Mouse (Mus musculus) c-Kit-positive CD71-positive TER-119-negative erythroid progenitor cells, embryonic 14.5 days (primary cell): ENCODE results near the gene Procr.

Experiments used
- DNase-seq: peaks from one replicate; pipeline ENCODE4 v3.0.0-alpha.2; 2013; ENCODE audit warnings: low read depth

Procr gene

DNA sequence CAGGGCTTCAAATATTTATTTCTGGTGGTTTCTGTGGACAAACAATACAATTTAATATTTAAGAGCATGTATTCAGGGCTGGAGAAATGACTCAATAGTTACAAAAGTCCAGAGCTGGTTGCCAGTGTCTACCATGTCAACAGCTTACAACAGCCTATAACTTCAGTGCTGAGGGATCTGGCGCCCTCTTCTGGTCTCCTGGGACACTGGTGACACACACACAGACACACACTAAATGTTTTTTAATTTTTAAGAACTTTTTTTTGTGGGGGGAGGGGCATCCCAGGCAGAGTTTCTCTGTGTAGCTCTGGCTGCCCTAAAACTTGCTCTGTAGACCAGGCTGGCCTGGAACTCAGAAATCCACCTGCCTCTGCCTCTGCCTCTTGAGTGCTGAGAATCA lies 4.8 kb downstream of the Procr start:
- peak; percentile 63 for DNase-seq

DNA sequence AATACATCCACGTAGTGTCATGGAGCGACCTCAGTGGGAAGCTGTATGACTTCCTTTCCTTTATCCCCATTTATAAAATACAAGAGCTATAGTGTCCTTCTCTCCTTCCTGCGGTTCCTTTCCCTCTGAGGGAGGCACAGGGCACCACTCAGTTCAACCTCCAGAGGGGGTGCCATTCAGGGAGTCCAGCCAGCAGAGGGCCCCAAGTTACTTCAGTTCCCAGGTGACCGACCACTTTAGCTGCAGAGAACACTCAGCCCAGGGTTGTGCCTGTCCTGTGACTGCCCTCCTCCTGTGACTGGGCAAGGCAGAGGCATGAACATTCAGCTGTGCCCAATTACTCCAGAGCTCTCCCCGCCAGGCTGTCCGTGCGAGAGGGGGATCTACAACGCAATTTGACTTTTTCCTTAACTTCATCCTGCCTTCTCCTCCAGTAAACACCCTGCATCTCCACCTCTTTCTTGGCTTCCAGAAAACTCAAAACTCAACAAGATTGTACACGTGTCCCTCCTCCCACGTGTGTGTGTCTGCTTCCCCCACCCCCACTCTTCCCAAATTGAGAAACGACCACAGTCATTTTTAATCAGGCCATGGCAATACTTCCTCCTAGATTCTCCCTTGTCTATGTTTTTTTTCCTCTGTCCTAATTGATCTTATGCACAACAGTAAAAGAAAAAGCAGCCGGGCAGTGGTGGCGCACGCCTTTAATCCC lies 6.1 kb downstream of the Procr start:
- DNase-seq, result no peak

DNA sequence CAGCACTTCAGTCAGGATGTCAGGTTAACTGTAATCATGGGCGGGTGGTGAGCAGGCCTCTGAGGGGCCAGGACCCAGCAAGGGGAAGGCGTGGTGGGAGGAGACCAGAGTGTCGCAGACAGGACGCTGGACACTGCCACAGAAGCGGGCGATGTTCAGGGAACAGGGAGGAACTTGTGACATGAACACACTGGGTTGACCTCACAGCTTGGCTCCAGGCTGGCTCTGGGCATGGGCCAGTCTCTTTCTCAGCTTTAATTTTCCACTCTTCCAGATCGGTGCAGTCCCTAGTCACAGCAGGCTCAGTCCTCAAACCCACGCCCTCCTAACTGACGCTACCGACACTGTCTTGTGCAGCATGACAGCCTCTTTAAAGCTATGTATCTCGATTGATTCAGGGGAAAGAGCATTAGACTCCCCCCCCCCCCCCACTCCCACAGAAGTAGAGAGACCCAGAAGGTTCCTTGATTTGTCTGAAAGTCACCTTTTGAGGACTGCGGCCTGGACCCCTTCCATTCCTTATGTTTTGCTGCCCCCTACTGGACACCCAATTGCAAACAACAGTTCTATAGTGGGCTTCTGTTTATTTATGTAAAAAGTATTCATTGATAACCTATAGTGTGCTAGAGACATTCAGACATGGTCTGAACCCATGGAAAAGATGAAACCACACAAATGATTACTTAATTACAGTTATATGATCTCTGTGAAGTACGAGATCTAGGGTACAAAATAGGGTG lies 13.9 kb downstream of the Procr start:
- DNase-seq, result peak; percentile 58

DNA sequence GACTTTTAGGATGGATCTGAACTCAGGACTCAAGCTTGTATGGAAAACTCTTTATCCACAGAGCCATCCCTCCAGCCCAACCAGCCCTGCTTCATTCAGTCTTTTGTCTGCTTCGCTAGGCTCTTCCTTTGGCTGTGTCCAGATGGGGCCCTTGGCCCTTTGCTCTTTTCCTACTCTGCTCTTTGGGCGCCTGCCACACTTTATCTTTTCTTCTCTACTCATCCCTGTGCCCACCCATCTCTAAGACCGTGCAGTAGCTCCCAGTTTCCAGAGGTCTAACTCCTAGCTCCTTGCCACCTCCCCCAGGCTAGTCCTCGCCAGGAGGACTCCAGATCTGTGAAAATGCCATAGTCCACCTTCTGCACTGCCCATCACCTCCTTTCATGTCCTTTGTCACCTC lies 22.7 kb downstream of the Procr start:
- DNase-seq, result no peak

DNA sequence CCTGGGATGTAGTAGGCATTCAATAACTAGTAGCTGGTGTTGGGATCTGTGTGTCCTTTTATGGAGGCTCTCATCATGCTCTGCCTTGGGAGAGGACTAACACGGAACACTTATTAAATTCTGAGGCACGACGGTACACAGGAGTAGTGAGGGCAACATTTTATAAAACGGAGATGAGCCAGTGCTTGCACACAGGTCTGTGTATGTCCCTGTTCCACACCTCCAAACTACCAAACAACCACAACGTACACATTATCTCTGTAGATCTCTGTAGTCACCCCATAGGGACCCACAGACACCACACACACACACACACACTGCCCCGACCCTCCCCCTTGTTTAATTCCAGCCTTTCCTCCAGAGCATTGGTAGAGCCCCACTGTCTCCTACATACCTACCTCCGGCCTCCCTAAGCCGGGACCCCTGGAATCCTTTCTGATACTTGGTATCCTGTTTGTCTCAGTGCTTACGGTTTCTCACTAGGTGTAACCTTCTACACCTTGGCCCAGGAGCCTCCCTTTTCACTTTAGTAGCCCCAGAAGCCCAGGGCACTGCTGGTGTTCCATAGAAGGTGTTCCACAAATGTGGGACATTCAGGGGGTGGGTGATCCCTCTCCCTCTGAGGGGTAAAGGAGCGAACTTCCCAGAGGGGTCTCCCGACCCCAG lies 23.5 kb downstream of the Procr start:
- DNase-seq, result no peak

DNA sequence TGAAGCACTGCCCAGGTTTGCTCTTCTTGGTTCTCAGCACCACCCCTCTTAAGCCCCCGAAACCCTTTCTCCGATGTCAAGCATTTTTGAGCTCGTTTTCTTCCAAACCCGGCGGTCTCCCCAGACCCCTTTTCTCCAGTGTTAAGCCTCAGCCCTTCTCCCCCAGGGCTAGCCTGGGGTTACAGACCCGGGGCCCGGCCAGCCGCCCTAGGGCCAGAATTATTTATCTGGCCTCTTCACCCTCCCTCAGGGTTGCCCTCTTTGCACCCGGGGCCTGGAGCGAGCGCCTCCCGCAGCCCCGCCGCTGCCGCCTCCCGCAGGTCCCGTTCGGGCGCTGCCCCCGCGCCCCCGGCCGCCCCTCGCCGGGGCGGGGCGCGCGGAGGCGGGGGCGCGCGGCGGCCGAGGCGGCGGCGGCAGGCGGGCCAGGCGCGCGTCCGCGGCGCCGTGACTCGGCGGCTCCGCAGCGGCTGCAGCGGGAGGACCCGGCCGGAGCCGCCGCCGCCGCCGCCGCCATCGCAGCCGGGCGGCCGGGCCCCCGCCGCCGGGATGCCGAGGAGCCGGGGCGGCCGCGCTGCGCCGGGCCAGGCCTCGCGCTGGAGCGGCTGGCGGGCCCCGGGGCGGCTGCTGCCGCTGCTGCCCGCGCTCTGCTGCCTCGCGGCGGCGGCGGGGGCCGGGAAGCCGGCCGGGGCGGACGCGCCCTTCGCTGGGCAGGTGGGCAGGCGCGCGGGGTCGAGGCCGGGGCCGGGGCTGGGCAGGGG lies 24.2 kb downstream of the Procr start, which contains the start of gene Mmp24:
Gene Mmp24, plus strand, starts transcription at position 416 of the 758 bp plus-strand sequence.
- no peak for DNase-seq

DNA sequence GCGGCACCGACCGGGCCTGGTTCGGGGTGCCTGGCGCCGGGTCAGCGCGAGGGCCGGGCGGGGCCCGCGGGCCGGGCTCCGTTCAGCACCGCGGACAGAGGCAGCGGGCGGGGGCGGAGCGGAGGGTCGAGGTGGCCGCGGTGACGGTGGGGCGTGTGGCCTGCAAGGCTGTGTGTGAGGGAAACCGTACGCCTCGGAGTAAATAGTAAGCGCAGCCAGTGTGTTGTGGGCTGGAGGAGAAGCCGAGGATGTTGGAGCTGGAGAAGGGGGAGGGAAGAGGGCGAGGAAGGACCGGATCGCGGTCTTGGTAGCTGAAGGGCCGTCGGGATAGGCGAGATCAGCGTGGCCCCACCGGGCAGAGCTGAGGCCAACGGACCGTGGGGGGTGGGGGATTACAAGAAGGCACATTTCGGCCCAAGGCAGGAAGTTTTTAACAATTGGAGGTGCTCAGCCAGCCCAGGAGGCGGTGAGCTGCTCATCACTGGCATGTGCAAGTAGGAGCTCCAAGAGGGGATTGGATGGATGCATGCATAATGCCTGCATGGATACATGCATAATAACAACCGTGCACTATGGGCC lies 24.9 kb downstream of the Procr start:
- DNase-seq, result peak; percentile 23

DNA sequence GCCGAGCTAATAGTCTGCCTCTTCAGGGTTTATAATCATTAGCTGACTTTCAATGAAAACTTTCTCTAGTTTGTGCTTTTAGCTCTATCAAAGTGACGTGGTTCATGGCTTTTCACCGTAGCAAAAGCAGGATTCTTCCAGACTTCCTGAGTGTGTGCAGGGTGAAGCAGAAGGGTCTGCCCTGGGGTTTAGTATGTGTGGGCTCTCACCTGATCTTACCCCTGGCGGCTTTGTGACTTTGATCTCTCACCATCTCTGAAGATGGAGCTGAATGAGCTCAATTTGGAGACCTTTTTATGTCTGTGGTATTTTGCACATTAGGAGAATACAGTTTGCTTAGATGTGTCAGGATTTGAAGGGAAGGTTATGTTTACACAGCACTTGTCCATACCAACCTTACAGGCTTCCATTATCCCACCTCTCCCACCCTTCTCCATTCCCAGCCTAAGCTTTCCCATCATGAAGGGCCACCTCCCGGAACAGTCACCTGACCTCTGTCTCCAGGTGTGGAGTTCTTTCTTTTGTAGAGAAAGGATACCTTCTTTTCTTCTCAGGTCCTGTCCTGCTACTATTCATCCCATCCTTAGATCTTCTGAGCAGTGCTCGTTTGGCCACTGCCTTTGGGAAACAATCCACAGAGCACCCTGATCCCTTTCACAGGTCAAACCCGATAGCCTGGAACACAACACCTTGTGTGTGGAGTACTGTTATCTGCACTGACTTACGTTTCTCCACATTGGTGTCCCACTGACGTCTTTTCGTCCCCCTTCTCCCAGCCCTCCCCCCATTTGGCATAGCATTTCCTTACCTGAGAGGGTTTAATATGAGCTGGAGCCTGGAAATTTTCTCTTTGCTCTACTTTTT lies 26.1 kb downstream of the Procr start:
- no peak for DNase-seq

DNA sequence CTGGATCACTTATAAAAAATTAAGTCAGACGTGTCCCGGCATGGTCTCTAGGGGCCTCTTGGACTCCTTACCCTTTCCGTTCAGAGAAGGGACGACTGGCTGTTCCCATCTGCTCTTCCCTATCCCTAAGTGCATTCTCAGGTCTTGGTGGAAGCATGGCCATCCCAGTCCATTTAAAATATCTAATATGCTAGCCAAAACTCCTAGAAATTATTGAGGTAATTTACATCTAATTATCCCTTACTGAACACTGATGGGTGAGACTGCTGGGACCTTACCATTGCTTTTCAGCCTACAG lies 26.7 kb downstream of the Procr start:
- DNase-seq, result no peak

DNA sequence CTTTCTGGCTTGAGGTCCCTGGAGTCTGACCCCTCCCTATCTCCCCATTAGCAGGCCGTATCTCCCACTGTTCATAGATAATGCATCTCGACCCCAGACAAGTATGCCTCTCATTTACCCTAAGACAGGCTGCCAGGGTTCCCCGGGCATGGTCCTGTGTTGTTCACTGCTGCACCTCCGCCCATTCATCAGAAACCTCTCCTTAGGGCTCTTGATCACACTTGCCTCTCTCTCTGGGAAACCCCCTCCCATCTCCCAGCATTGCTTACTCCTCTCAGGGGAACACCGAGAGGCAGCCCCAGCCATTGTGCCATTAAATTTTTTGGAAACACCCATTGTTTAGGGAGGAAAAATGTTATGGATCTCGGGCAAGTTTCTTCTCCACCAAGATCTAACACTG lies 27.1 kb downstream of the Procr start:
- no peak for DNase-seq

DNA sequence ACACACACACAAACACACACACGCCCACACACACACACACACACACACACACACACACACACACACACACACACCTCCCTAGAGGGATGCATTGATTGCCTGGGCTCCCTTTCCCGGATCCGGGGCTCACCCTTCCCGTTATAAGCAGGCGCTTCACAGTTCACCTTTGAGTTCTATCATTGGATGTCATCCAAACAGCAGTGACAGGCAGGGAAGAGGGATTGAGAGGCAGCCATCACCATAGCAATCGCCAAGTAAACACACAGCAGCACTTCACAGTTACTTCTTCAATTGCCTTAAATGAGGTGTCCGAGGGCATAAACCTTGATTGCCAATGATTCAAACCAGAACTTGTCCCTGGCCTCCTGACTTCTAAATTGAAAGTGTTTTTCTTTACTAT lies 28.1 kb downstream of the Procr start:
- no peak for DNase-seq

DNA sequence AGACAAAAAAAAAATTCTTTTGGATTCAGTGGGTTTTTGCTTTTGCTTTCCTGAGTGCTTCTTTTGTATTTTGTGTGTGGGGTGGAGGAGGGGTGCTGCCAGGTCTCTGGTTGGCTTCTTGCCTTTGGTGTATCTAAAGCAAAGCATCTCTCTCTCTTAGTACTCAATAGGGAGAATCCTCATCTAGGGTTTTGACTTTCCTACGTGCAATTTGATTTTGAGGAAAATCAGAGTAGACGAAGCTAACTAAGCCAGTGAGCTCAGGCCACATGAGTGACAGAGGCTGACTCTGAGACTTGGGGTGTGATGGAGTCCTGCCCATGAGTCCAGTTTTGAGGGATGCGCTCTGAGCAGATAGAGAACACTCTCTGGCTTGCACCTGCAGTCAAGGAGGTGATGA lies 28.6 kb downstream of the Procr start:
- DNase-seq, result no peak

DNA sequence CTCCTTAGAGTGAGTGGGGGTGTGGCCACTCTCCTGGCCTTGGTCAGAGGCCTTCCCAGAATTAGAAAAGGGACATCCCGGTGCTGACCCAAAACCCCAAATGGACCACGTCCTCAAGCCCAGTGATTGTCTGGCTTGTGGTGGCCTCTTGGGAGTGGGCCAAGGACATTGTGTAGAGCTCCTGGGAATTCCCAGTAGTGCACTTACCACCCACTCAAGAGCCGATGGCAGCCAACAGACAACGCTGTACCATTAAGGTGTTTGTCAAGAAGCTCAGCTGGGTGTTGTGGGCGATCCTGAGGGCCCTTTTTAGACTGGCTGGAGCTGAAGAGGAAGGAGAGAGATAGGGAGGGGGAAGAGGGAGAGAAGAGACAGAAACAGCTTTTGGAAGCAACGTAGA lies 33.6 kb downstream of the Procr start:
- DNase-seq, result no peak

DNA sequence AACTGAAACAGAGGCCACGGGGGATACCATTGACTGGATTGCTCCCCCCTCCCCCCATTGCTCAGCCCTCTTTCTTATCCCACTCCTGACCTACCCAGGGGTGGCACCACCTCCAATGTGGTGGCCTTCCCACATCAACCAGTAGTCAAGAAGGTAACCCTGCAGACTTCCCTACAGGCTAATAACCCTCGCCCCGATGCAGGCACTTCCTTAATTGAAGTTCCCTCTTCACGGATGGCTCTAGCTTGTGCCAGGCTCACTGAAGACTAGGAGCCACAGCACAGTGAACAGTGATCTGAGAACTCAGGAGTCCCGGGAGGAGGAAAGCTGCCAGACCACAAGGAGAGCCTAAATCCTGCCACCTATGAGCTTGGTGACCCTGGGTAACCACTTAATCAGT lies 36.0 kb downstream of the Procr start:
- DNase-seq, result no peak

DNA sequence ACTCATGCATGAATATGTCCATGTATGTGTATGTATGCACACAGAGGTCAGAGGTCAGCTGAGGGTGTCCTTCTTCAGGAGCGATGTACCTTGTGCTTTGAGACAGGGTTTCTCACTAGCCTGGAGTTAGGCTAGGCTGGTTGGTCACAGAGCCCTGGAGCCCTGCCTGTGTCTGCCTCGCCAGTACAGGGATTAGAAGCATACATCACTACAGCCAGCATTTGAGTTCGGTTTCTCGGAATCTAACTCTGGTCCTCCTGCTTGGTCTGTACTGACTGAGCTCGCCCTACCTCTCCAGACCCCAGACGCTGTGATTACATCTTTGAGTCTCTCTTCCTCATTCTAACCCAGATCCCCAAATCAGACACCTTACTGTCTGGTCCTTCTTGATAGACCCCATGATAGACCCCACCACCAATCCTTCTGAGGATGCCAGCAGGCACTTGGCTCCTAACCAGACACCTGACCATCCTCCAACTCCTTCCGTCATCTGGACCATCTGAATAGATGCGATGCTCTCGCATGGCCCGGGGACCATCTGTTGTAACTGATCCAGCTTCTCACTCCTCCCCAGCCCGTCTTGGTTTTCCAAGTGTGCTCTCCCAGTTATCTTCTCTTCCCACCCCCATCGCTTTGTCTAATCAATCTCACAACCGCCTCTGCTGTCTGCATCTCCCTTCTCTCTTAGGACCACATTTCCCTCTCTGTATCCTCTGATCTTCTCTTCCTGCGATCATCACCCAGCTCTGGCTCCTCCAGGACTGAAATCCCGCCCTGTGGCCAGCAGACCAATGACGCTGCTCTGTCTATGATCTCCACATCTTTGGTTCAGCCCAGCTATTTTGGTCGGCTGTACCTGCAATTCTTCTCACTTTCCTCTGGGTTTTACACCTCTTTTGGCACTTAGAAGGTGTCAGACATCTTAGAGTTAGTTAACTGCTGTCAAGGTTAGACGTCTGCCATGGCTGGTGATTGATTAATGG lies 37.3 kb downstream of the Procr start:
- no peak for DNase-seq

DNA sequence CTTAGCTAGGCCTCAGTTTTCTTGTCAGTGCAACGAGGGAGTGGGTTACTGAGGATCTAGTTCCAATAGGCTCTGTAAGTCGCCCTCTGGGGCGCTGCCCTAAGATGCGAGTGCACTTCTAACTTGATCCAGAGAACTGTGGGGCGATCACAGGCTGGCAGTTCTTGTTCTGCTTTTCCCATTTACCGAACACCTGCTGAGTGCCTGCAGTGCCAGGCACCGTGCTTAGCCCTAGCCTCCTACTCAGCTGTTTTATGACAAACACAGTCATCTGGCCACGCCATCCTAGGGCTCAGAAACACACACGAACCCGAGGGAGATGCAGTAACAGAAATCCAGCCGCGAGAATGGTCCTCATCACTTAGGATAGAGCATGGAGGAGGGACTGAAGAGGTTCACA lies 42.0 kb downstream of the Procr start:
- DNase-seq, result no peak

DNA sequence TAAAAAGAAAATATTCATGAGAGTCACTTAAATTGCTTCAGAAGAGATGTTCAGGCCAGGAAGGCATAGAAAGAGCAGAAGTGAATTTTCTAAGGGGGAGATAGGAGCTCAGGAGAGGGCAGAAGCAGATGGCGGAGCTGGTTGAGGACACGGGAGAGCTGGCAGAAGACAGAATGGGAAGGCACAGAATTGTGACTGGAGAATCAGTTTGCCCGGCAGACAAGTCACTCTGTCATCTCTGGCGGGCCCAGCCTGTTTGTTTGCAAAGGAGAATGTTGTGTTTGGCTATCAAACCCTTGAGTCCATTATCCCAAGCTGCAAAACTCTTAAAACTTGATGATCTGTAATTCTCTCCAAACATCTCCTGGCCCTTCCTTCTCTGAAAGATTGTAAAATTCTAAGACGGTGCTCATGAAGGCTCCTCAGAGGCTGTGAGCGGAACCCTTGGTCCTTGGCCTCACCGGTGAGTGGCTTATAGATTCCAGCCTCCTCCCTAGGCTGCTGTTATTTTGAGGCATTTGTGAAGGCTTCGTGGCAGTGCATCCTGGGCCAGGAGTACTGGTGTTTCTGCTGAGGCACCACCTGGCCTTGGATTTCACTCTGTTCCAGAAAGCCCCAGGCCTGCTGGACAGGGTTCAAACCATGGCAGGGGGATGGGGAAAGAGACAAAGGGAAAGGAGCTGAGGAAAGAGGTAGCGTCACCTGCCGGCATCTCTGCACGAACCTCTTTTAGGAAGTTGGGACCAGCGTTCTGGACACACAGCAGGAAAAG lies 43.9 kb downstream of the Procr start:
- no peak for DNase-seq

DNA sequence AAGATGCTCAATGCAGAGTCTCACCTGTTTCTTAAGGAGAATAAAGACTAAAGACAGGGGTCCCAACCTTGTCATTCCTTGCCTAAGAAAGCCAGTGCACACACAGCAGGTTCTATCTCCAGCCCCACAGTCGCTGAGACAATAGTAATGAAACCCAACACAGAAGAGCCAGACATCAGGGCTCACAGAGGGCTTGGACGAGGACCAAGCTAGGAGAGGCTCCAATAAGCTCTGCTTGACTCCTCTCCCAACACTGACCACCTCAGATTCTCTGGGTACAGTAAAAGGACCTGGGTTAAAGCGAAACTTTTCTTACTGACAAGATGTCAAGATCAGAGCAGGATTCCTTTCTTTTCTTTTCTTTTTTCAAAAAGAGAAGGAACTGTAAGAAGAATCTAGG lies 47.7 kb downstream of the Procr start:
- no peak for DNase-seq

DNA sequence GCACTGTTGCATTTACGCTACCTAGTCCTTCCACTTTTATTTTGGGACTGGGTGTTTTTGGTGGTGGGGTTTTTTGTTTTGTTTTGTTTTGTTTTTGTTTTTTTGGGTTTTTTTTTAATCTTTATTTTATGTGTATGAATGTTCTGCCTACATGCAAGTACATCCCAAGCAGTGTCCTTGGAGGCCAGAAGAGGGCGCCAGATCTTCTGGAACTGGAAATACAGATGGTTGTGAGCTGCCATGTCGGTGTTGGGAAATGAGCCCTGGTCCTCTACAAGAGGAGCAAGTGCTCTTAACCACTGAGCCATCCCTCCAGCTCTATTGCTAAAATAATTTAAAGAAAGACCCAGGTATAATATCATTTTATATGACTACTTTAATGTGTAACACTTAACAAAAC lies 51.8 kb downstream of the Procr start:
- DNase-seq, result peak; percentile 41
